Mouse (Mus musculus) adrenal gland, adult 18-20 months (tissue): ENCODE measurements around the gene Slc39a11. TPM values are rescaled to one million over a fixed set of nuclear protein-coding genes. Genes with fewer than 3 reads are reported as not detected.
A peak's percentile ranks its signal among the peaks of the same experiment; 100 is the strongest.

Experiments used
- DNase-seq, 2 experiments: peaks; one replicate each; pipeline ENCODE4 v3.0.0; 2021 to 2022; ENCODE audit warnings: low spot score in 2 of 2
- total RNA-seq, 2 experiments: library from RNA; stranded (reverse); gene quantifications; 1 replicate in 1 of 2; 2 replicates in 1 of 2; pipeline ENCODE4 v1.2.3; 2021

Gene Slc39a11
- total RNA-seq, 2 experiments from 2014 or later, result 23.1 to 29.1 TPM

DNA sequence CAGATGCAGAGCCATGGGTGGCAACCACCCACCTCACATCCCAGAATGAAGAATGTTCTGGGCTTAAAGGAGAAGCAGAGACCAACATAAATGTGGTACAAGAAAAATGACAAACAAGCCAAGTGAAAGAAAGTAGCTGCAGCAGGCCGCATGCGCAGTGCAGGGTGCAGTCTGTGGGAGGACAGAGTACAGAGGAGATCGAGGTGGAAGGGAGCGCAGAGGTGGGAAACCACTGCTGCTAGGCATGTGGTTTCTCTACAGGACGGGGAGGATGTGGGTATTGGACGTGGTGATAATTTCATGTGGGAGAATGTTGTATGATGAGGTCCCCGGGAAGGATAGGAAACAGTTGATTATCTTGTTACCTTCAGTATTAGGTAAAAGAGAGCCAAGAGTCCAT, 287.3 kb downstream of the Slc39a11 start:
- DNase-seq, result no peak

DNA sequence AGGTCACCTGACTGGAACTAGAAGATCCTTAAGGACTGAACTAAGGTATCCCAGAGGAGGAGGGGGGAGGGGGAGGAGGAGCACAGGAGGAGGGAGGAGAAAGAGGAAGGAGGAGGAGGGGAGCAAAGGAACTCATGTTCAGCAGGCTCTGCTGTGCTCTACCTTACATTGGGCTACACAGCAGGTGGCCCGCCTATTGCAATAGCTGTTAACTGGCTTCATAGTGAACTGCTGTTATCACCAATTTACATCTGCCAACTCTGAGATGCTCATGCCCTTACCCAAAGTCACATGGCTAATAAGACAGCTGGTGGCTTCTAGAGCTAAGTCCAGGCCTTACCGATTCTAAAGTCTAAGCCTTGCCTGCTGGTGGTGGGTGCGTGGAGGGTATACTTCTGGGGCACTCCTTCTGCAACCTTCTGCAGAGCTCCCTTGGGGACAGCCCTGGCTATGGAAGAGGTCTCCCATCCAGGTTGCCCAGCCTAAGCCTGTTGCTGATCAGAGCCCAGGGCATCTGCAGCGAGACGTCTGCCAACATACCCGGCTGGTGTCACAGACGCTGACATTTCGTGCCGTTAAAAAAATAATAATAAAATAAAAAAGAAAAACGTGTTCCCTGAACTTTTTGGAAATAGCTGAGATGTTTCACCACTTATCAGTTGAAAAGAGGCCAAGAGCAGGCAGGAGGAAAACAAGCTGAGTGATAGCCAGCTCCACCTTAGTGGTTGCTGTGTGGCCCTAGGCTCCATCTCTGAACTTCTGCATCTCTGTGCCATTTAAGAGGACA, 289.6 kb downstream of the Slc39a11 start:
- no peak for DNase-seq

DNA sequence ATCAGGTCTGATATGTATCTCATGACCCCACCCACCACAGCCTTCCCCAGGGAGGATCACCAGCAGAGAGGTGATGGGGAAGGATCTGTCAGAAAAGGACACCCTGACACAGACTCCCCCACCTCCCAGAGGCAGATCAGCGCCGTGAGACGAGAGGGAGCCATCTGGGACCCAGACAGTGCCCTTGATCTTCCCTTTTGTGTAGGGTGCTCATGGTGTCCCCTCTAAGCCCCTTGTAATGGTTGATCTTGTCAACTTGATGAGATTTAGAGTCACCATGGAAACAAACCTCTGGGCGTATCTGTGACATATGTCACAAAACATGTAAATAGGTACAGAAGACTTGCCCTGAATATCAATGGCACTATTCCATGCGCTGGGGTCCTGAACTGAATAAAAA, 293.9 kb downstream of the Slc39a11 start:
- no peak for DNase-seq

DNA sequence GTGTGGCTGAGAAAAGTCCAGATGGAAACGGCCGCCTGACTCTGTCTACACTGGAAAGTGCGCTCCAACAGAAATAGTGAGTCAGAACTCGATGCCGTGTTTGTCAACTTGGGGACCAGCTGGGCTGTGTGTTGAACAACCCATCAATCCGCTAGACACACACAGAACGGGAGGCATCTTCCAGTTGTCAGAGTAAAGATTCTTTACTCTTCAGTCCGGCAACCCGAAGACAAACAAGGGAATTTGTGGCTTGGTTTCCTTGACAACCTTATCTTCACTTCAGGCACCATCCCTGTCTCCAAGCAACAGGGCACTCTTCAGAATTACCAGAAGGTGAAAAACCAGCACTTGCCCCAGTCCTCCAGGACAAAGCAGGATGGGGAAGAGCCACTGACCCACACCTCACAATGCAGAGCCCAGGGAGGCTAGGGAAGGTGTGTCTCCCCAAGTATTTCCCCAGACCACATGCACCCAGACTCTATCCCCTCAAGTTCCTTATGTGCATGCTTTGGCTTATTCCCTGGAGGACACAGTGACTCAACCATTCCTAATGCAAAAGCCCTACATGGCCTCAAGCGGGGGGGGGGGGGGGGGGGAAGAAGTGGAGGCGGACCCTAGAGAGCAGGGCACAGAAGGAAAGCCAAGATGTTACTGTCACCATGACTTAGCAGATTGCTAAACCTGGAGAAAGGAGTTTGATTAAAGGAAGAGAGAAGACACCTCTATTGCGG, 297.6 kb downstream of the Slc39a11 start:
- DNase-seq, result no peak

DNA sequence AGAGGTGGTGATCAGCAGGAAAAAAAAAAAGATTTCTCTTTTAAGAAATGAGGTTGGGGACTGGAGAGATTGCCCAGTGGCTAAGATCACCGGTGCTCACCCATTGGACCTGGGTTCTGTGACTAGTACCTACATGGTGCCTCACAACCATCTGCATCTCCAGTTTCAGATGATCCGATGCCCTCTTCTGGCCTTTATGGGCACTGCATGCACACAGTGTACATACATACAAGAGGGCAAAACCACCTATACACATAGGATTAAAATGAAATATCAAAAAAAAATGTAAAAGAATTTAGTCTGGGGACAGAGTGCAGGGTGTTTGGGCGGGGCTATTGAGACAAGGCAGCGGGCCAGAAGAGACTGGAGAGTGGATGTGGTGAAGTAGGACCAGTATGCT, 299.3 kb downstream of the Slc39a11 start:
- DNase-seq, result no peak

DNA sequence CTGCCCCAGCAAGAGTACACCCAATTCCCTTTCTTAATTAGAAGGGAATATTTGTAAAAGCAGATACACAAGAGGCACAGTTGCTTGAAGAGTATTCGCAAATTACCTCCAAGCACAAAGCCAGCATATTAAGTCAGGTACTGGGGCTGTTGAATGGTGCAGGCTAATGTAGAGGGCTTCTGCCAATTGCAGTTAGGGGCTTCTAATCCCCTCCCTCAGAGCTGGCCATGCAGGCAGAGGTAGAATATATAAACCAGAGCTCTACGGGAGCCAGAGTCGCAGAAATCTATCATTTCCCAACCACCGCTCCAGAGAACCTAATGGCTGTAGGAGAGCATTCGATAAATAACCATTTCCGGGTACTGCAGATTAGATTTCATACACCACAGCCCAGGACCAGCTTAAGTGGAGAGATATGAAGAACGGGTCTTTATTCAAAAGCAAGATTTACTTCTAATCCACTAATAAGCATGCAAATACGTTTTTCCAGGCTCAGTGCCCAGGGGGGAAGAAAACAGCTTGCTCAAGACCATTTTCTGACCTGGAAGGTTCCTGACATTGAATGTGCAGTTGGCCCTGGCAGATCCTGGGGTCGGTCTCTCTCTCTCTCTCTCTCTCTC, 302.9 kb downstream of the Slc39a11 start:
- no peak for DNase-seq

DNA sequence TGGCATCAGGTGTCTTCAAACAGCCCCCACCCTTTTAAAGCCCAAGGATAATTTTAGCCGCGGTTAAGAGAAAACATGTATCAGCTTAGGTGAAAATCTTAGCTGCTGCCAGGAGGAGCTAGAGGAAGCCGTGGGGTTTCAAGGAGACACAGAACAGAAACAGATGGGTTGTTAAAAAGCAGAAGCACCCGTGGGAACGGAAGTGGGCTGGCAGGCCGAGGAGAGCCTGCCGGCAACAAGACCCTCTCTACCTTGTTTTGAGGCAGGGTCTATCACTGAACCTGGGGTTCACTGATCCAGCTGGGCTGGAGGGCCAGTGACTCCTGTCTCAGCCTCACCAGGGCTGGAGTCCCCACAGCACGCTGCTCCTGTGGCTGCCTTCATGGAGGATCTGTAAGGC, 310.1 kb downstream of the Slc39a11 start:
- no peak for DNase-seq

DNA sequence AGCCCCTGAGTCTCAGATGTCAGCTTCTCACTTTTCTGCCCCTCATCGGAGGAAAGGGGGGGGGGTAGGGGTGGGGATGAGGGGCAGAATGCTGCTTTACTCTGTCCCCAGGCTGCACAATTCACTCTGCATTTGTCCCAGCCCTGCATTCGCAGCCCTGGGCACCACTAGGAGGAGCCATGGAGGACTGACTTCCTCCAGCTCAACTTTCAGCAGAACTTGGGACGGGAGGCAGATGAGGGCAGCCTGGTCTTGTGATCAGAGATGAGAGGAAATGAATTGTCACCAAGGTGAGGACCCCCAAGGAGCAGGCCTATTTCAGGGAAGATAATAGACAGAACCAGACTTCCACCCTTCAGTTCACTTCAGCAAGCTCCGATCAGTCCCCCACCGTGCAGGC, 311.3 kb downstream of the Slc39a11 start:
- DNase-seq, result no peak

DNA sequence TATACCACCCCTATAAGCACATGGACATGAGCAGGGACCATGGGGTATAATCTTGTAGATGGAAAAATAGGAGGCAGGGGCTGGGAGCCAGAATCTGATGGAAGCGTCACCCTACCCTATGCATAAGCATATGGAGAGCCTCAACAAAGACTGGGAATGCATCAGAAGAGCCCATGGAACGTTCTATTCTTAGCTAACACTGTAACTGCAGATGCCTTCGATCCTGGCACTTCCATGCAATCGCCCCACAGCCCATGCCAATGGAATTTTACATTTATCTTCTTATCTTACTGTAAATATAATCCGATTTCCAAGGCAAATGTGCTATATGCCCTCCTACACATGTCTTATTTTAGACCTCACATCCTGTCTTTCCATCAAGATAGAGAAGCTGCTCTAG, 314.2 kb downstream of the Slc39a11 start:
- no peak for DNase-seq

DNA sequence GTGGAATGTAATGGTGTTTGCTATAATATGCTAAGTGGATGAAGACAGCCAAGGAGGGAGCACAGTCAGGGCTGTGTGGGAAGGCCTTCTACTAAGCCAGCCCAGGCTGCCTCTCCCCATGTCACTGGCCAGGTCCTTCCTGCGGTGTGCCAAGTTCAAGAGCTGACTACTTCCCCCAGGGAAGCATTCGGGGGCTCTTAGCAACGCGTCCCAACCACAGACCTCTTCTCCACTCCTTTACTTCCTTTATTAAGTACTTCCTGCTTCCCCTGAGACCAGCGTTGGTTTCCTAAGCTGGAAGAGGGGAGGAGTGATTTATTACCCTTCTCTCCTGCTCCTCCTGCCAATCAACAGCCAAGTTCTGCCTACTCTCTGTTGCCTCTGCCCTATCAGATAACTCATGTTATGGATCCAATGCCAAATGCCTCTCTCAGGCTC, 315.4 kb downstream of the Slc39a11 start:
- DNase-seq, result no peak

DNA sequence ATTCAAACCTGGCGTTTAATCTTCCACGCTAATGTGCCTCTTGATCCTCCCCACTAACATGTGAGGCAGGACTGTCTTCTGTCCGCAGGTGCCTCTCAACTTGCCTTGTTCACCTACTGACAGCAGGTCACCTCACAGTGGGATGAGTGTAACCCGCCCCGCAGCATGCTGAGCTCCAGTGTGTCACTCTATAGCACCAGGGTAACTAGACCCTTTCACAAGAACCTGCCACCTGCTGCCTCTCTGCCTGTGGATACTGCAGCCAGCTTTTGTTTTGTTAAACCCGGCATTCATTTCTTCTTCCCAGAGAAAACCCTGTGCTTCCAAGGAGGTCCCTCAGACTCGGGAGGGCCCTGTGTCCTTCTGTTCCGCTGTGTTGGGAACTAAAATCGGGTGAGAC, 316.3 kb downstream of the Slc39a11 start:
- no peak for DNase-seq

DNA sequence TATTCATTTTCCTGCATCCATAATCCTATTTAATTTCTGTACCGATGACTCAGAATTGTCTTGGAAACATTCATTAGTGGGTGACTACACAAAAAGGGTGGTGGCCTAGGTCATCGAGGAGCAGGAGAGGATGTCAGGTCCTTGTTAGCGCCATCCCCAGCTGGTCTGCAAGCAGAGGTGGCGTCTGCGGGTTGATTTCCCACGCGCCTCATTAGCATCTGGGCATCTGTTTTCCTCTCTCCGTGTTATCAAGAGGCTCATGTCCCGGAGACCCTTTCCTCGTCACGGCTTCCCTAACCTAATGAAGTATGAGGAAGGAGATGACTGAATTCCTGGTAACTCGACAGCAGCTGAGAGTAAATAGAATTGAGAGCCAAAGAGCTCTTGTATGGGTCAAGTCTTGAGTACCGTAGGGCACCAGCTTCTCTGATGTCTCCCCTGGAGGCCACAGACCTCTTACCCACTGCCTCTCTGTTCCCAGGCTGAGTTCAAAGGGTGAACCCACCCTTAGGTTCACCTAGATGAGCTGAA, 319.8 kb downstream of the Slc39a11 start:
- no peak for DNase-seq

DNA sequence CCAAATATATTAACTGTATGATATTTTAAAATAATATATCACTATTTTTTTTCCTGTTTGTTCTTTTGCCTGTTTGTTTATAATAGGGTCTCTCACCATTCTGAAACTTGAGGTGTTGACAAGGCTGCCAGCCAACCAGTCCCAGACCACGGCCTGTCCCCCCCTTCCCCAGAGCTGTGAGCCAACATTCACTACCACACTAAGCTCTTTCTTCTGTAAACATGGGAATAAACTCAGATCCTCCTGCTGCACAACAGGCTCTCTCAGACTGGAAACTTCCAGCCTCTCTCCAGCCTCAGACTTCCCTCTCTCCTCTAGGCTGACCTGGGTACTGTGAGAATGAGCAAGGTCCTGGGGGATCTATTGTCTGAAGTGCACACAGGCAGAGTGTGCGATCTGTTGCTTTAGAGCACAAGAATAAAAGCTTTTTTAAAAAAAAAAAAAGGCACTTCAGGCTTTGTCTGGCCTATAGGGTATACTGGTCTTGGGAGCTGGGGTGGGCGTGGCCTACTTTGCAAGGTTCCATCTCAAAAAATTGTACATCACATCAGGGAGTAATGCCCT, 322.3 kb downstream of the Slc39a11 start:
- no peak for DNase-seq

DNA sequence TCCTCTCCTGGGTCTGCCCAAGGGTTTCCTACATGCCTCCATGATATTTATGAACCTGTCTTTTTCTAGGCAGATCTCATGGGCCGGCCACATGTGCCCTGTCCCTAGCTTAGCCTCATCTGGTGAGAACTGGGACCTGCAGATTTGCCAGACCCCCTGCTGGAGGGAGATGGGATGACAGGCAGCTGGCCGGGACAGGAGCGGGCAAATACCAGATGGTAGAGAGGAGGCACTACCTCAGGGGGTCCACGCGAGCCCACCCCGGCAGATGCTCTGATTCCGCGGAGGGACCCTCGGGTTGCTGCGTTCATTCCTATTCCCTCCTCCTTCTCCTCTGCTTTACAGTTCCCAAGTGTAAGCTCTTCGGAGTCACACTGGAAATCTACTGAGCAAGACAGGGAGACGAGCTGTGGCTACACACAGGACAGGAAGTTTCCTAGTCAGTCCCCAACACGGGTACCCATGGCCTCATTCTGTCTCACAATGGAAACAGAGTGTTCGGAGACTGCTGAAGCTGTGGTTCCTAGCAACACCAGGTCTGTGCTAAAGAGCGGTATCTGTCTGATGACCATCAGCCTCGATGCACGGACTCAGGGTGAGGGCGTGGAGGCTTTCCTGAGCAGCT, 323.4 kb downstream of the Slc39a11 start:
- peak; percentile 71 to 79 for DNase-seq

DNA sequence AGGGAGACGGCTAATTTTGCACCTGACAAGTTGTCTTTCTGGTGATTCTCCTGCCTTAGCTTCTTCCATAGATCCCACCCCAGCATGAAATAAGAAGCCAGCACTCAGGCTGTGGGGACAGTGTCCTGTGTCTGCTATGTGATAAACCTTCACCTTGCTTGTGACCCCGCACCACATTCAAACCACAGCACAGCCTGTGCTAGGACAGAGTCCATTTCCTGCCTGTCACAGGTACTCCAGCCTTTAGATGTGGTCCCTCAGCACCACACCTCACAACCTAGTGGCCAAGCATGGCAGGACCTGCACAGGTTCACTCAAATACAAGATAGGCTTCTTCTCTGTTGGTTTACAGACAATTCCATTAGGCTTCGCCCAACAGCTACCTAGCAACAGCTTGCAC, 328.3 kb downstream of the Slc39a11 start:
- no peak for DNase-seq

DNA sequence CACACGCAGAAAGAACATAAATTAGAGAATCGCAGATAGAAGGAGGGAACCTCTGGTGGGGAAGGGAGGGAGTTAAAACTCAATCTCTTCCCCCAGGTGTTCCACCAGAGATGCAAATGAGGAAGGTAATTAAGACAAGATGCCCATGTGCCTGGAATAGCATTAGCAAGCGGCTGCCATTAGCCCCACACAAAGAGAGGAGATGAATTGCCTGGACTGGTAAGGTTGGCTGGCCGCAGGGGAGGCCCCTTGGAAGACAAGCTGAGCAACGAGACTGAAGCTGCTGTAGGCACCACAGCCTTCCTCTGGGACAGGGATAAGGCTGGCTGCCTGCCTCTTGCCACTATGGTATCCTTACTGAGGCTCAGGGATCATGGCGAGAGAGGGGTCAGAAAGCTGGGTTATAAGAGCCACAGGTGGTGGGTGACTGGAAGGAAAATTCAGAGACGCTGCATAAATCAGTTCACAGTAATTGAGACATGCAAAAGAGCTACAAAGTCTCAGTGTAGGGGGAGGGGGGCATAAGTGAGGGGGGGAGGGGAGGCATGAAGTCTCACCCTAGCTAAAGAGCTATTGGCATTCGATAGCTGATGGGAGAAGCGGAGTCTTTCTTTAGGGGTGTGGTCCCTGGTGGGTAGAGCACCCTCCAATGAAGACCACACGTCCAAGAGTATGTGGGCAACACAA, 340.5 kb downstream of the Slc39a11 start:
- no peak for DNase-seq

DNA sequence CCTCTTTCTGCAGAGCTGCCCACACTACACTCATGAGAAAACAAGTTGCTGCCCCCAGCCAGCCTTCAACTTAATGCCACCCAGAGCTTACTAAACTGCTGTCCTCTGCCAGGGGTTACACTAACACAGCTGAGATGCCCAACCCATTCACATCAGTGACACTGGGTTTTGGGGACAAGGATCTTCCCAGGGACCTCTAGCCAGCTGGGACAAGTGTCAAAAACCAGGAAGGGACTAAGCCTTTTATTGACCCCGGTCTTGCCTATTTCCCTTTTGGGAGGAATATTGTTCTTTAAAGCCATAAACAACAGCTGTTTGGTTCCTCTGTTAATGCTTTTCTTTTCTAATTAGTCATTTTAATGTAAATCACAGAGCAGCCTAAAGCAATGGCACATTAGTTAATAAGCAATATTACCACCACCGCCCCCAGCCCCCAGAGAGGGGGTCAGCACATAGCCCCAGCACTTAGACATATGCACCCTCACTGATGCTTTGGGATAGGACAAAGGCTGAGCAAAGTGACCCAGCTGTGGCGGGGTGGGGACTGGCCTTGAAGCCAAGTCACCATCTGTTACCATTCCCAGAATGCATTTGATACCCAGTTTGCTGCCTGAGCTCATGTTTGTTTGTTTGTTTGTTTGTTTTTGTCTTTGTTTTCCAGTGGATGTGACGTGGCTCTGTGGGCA, 341.5 kb downstream of the Slc39a11 start:
- DNase-seq, result no peak

DNA sequence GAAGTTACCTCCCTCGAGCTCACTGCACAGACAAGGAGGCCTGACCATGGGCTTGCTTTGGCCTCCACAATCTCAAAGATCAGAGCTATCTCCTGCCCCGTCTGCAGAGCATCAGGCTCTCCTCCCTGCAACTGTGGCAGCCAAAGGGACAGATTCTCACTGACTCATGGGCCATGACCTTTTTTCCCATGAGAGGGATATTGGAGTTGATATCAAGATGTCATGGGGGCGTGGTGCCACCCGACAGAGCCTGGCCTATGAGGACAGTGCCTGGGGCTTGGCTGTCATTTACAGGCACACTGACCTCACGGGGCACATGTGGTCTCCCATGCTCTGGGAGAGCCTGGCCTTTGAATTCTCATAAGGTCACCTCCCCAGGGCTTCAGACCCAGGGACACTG, 346.7 kb downstream of the Slc39a11 start:
- DNase-seq, result peak; percentile 52 to 56

DNA sequence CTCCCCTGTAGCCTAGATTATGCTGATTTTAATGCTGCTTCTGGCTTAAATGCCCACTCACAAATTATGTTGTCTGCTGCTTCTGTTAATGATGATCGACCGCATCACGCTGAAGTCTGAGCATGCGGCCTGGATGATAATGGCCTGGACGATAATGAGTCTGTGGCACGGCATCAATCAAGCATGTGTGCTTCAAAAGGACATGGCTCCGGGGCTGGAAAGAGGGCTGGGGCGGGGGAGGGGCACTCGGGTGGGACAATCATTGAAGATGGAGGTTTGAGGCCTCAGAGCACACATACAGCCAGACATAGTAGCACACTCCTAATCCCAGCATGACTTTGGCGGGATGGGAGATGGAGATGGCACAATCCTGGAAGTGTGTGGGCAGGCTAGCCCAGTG, 350.4 kb downstream of the Slc39a11 start:
- DNase-seq, result no peak

DNA sequence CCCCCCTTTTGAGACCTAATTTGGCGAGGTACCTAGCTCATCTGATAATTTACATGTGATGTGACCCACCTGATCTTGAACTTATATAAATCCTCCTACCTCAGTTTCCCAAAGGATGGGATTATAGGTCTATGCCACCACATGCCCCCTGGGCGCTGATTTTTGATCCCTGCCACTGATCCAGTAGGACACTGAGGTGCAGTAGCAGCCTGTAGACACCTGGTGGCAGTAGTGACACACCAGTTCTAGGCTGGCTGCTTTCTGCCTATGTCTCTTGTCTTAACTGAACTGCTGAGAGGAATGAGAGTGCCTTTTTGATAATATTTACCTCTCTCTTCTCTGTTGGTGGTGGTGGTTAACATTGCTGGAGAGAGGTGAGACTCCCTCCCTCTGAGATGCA, 352.1 kb downstream of the Slc39a11 start:
- DNase-seq, result peak; percentile 64 to 70
